Mouse (Mus musculus): ENCODE measurements around the gene Tenm4. TPM values are rescaled to one million over a fixed set of nuclear protein-coding genes. Genes with fewer than 3 reads are reported as not detected.

Gene Tenm4
- polyA plus RNA-seq, 1 experiment from 2014 or later, result 49.7 TPM

GRCm38 (mm10) chr7:96761151-96761550 is 590.1 kb downstream of the Tenm4 start:
- Histone ChIP-seq H3K4me1 (peaks cover 16% of the 10 kb centered on the region), H3K9me3 (replicated peaks) (no peaks in the 10 kb centered on the region), H3K9ac (replicated peaks) (no peak overlapping the region), H3K4me2 (no peak overlapping the region), H3K36me3 (peaks cover 5% of the 10 kb centered on the region; the same call in 1 of the 2 replicates), H3K27ac (replicated peaks) (no peak overlapping the region), H3K4me3 (replicated peaks) (no peak overlapping the region), H3K27me3 (replicated peaks) (no peaks in the 10 kb centered on the region)
- no peak for ATAC-seq (ENCODE audit: low FRiP score)
- WGBS, result 63% methylated on average over 5 of the region's 5 CpGs

DNA sequence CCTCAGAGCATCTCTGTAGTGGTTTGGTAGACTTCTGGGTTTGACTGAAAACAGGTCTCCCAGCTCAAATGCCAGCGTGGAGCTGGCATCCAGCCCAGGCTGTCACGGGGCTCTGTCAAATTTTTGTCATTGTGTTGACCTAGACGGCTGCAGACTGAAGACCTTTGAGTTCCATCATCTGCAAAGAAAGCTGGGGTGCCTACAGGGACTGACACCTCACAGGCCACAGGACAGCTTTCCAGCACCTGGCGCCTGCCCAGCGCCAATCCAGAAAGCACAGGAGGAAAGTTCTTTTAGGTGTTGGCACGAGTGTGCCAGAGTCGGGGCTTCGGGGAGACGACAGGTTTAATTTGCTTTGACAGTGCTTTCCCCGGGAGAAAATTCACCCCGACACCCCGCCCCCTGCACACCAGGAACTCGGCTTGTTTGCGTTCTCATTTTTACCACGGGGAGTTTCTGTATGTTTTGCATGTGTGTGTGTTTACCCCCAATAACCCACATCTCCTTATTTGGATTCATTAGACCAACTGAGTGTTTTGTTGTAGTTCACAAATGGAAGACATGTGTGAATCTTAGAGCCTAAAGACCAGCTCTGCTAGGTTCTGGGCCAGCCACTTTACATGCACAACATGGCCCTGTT is 594.4 kb downstream of the Tenm4 start:
- no peak for ATAC-seq (ENCODE audit: low FRiP score)
- H3K9me3 ChIP-seq (replicated peaks), result no peaks in the 10 kb centered on the region

DNA sequence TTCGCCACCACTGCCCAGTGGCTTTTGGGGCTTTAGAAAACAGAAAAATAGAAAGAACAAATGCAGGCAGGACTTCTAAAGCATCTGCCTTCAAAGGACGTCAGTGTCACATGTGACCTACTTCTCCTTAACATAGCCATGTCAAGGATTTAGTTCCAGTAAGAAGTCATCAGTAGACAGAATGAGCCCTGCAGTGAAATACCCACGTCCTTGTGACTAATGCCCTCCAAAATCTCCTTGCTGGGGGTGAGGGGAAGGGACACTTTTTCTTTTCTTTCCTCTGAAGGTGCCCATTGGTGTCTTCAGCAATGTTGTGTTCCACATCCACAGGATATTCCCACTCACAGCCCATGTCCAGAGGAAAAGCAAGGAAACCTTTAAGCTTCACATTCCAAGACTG is 596.0 kb downstream of the Tenm4 start:
- Histone ChIP-seq H3K4me3 (replicated peaks) (no peak overlapping the region), H3K4me2 (no peak overlapping the region), H3K27ac (replicated peaks) (no peak overlapping the region), H3K27me3 (replicated peaks) (no peaks in the 10 kb centered on the region), H3K9me3 (replicated peaks) (no peaks in the 10 kb centered on the region), H3K4me1 (peaks cover 5% of the 10 kb centered on the region; the same call in 1 of the 2 replicates), H3K9ac (replicated peaks) (no peak overlapping the region), H3K36me3 (peaks cover 2% of the 10 kb centered on the region; the same call in 1 of the 2 replicates)
- ATAC-seq (ENCODE audit: low FRiP score), result no peak
- WGBS, result 87% methylated on average over 3 of the region's 3 CpGs

More for the DNA sequence above, 594.4 kb downstream of the Tenm4 start:
- Histone ChIP-seq H3K4me2 (no peak overlapping the region), H3K4me3 (replicated peaks) (no peak overlapping the region), H3K27me3 (replicated peaks) (no peaks in the 10 kb centered on the region), H3K4me1 (peaks cover 5% of the 10 kb centered on the region; the same call in 1 of the 2 replicates), H3K27ac (replicated peaks) (no peak overlapping the region), H3K9ac (replicated peaks) (no peak overlapping the region), H3K36me3 (no peaks in the 10 kb centered on the region)
- 75% methylated on average over 15 of the region's 15 CpGs for WGBS

DNA sequence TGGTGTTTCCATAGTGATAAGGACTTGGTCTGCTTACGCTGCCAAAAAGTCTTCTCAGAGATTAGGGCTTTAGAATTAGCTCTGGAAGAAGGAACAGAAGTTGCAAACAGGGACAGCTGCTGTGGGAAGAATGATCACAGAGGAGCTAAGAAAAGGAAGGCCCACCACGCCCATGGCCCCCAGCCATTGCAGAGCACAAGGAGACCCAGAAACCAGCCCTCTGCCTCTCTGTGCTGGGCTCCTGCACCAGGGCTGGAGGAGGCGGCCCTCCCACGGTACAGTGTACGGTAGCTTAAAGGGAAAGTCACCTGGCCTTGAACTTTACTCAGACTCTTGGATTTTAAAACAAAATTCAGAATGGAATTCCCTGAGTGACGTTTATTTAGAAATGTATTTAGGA is 597.7 kb downstream of the Tenm4 start:
- H3K4me1 ChIP-seq, result peaks cover 8% of the 10 kb centered on the region
- H3K36me3 ChIP-seq, result peaks cover 6% of the 10 kb centered on the region; the same call in 1 of the 2 replicates
- no peaks in the 10 kb centered on the region for H3K27me3 ChIP-seq (replicated peaks)
- ATAC-seq (ENCODE audit: low FRiP score), result no peak
- 96% methylated on average over 6 of the region's 6 CpGs for WGBS
- no peak overlapping the region for H3K4me3 ChIP-seq (replicated peaks)
- no peaks in the 10 kb centered on the region for H3K9me3 ChIP-seq (replicated peaks)
- H3K4me2 ChIP-seq, result no peak overlapping the region
- H3K9ac ChIP-seq (replicated peaks), result no peak overlapping the region
- H3K27ac ChIP-seq (replicated peaks), result no peak overlapping the region

- no peak overlapping the region for H3K9ac ChIP-seq (replicated peaks)
- no peak for ATAC-seq (ENCODE audit: low FRiP score)
- H3K4me3 ChIP-seq (replicated peaks), result no peak overlapping the region
- H3K36me3 ChIP-seq, result peaks cover 6% of the 10 kb centered on the region; the same call in 1 of the 2 replicates
- no peaks in the 10 kb centered on the region for H3K9me3 ChIP-seq (replicated peaks)
- H3K4me1 ChIP-seq, result peaks cover 17% of the 10 kb centered on the region
- H3K27me3 ChIP-seq (replicated peaks), result no peaks in the 10 kb centered on the region
- no peak overlapping the region for H3K27ac ChIP-seq (replicated peaks)
- WGBS, result 72% methylated on average over 4 of the region's 4 CpGs
- no peak overlapping the region for H3K4me2 ChIP-seq
Observed at GRCm38 (mm10) chr7:96769784-96770183, 598.7 kb downstream of the Tenm4 start.

- Histone ChIP-seq H3K4me2 (no peak overlapping the region), H3K27ac (replicated peaks) (no peak overlapping the region), H3K36me3 (peaks cover 6% of the 10 kb centered on the region; the same call in 1 of the 2 replicates), H3K4me1 (peaks cover 26% of the 10 kb centered on the region), H3K27me3 (replicated peaks) (no peaks in the 10 kb centered on the region), H3K9ac (replicated peaks) (no peak overlapping the region), H3K9me3 (replicated peaks) (no peaks in the 10 kb centered on the region; the same call in 1 of the 2 replicates), H3K4me3 (replicated peaks) (no peak overlapping the region)
- no peak for ATAC-seq (ENCODE audit: low FRiP score)
- WGBS, result 76% methylated on average over 4 of the region's 4 CpGs
Observed at GRCm38 (mm10) chr7:96772966-96773365, 601.9 kb downstream of the Tenm4 start.

DNA sequence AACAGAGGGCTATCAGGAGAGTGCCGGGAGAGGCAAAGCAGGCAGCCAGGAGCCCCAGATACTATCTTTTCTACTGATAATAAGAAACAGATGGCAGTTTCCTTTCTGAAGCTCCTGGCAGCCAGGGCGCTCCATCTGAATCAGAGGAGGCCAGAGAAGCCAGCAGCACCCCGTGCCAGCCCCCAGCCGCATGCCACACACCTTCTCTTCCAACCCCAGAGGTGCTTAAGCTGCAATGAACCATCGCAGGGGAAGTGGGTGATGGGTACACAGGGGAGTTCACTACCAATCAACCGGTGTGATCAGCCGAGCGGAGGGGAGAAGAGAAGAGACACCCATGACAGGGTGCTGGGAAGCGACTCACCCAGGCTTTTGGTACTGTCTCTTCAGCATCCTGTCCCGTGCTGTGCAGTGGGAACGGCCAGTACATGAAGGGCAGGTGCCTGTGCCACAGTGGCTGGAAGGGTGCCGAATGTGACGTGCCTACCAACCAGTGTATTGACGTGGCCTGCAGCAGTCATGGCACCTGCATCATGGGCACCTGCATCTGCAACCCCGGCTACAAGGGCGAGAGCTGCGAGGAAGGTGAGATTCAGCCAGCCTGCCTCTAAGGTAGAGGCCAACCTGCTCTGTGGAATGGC is 602.7 kb downstream of the Tenm4 start:
- H3K27ac ChIP-seq (replicated peaks), result no peak overlapping the region; the same call in 1 of the 2 replicates
- 0 out of 2 replicates have a peak, but pooled peaks have one; percentile 10 for ATAC-seq (ENCODE audit: low FRiP score)
- H3K36me3 ChIP-seq, result peaks cover 6% of the 10 kb centered on the region; the same call in 1 of the 2 replicates
- H3K4me1 ChIP-seq, result peaks cover 26% of the 10 kb centered on the region
- H3K9ac ChIP-seq (replicated peaks), result no peak overlapping the region
- WGBS, result 87% methylated on average over 17 of the region's 17 CpGs
- H3K27me3 ChIP-seq (replicated peaks), result no peaks in the 10 kb centered on the region
- H3K9me3 ChIP-seq (replicated peaks), result no peaks in the 10 kb centered on the region; the same call in 1 of the 2 replicates
- no peak overlapping the region for H3K4me2 ChIP-seq
- H3K4me3 ChIP-seq (replicated peaks), result no peak overlapping the region

GRCm38 (mm10) chr7:96775080-96775486 is 604.0 kb downstream of the Tenm4 start:
- Histone ChIP-seq H3K27ac (replicated peaks) (no peak overlapping the region), H3K4me3 (replicated peaks) (no peak overlapping the region), H3K4me1 (peaks cover 38% of the 10 kb centered on the region), H3K36me3 (peaks cover 6% of the 10 kb centered on the region; the same call in 1 of the 2 replicates), H3K9ac (replicated peaks) (no peak overlapping the region), H3K4me2 (no peak overlapping the region), H3K9me3 (replicated peaks) (no peaks in the 10 kb centered on the region; the same call in 1 of the 2 replicates), H3K27me3 (replicated peaks) (no peaks in the 10 kb centered on the region)
- ATAC-seq (ENCODE audit: low FRiP score), result no peak
- WGBS, result 25% methylated on average over 6 of the region's 6 CpGs

- no peak overlapping the region for H3K4me2 ChIP-seq
- no peak for ATAC-seq (ENCODE audit: low FRiP score)
- H3K9me3 ChIP-seq (replicated peaks), result no peaks in the 10 kb centered on the region; the same call in 1 of the 2 replicates
- H3K4me3 ChIP-seq (replicated peaks), result no peak overlapping the region
- peaks cover 47% of the 10 kb centered on the region for H3K4me1 ChIP-seq
- H3K27ac ChIP-seq (replicated peaks), result no peak overlapping the region
- no peaks in the 10 kb centered on the region; the same call in 1 of the 2 replicates for H3K36me3 ChIP-seq
- 84% methylated on average over 8 of the region's 8 CpGs for WGBS
- H3K27me3 ChIP-seq (replicated peaks), result no peaks in the 10 kb centered on the region
- no peak overlapping the region for H3K9ac ChIP-seq (replicated peaks)
Observed at GRCm38 (mm10) chr7:96777938-96778600, 607.0 kb downstream of the Tenm4 start.

DNA sequence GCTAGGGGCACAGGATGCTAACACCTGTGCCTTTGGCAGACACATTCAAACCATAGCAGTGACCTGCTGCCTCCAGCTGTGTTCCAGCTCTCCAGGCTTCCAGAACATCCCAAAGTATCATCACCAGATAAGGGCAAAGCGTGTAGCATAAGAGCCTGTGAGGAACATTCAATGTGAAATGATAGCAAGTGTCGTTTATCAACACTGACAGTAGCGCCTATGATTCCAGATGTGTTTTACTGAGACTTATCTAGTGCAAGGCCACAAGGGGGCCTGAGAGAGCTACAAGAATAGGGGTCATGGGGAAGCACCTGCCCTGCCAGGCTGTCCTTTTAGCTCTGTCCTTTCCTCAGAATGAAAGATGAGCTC is 607.5 kb downstream of the Tenm4 start:
- no peak for ATAC-seq (ENCODE audit: low FRiP score)
- WGBS, result 68% methylated on average over 3 of the region's 3 CpGs

DNA sequence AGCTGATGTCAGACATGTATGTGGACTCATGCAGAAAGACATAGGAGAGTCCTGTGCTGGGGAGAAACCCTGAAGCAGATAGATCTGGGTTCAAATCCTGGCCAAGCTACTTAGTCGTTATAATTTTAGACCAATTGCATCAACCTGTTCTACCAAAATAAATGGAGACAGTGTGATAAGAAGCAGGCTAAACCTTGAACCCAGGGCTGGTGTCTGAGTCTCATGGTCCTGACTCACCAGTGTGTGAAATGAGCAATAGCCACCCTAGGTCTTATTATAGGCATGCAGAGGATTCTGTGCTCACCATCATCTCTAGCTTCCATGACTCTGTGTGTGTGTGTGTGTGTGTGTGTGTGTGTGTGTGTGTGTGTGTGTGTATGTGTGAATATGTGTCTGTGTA is 609.5 kb downstream of the Tenm4 start:
- Histone ChIP-seq H3K36me3 (no peaks in the 10 kb centered on the region; the same call in 1 of the 2 replicates), H3K9me3 (replicated peaks) (no peaks in the 10 kb centered on the region; the same call in 1 of the 2 replicates), H3K4me2 (no peak overlapping the region), H3K4me3 (replicated peaks) (no peak overlapping the region), H3K4me1 (peaks cover 29% of the 10 kb centered on the region), H3K27me3 (replicated peaks) (no peaks in the 10 kb centered on the region), H3K27ac (replicated peaks) (peak overlapping the region; percentile 6; the same call in 1 of the 2 replicates), H3K9ac (replicated peaks) (no peak overlapping the region)
- 98% methylated on average over 1 of the region's 1 CpGs for WGBS
- no peak for ATAC-seq (ENCODE audit: low FRiP score)

More for the DNA sequence above, 607.5 kb downstream of the Tenm4 start:
- no peak overlapping the region for H3K9ac ChIP-seq (replicated peaks)
- H3K4me1 ChIP-seq, result peaks cover 48% of the 10 kb centered on the region
- no peak overlapping the region for H3K27ac ChIP-seq (replicated peaks)
- H3K36me3 ChIP-seq, result no peaks in the 10 kb centered on the region; the same call in 1 of the 2 replicates
- H3K27me3 ChIP-seq (replicated peaks), result no peaks in the 10 kb centered on the region
- no peak overlapping the region for H3K4me3 ChIP-seq (replicated peaks)
- H3K9me3 ChIP-seq (replicated peaks), result no peaks in the 10 kb centered on the region; the same call in 1 of the 2 replicates
- no peak overlapping the region for H3K4me2 ChIP-seq

Data from neural tube, embryonic 15.5 days (tissue).